Mouse (Mus musculus): Measurements from ENCODE around the gene Olfr441. TPM values are rescaled to one million over a fixed set of nuclear protein-coding genes. Genes with fewer than 3 reads are reported as not detected.
"Not testable (repeated sequence)": the region's sequence is repeated elsewhere in the genome, so short reads cannot be mapped to it uniquely, and the experiment has no call there.

Olfr441 gene
- not detected in 2 replicates for polyA plus RNA-seq (2015; fragmentation: Nextera tagmentation; extraction: Ambion mirVana)

GRCm38 (mm10) chr6:43106069-43106468 lies at the start of gene Olfr441:
Gene Olfr441 (plus strand): TSS chr6:43106369.
- 81% methylated on average over 1 of the region's 1 CpGs for WGBS
- not testable (repeated sequence) for H3K27ac ChIP-seq (ENCODE audit: low read length); H3K4me1 ChIP-seq (ENCODE audit: control insufficient read depth, insufficient read depth, low read length); H3K4me3 ChIP-seq (replicated peaks; ENCODE audit: low read length); H3K4me2 ChIP-seq (ENCODE audit: low read depth, low read length); H3K9ac ChIP-seq (ENCODE audit: low read length); H3K36me3 ChIP-seq (ENCODE audit: control insufficient read depth, insufficient read depth, low read length); ATAC-seq (ENCODE audit: insufficient read depth, low FRiP score); H3K27me3 ChIP-seq (ENCODE audit: control insufficient read depth, insufficient read depth, low read length); H3K9me3 ChIP-seq (replicated peaks; ENCODE audit: control insufficient read depth, low read length)

DNA sequence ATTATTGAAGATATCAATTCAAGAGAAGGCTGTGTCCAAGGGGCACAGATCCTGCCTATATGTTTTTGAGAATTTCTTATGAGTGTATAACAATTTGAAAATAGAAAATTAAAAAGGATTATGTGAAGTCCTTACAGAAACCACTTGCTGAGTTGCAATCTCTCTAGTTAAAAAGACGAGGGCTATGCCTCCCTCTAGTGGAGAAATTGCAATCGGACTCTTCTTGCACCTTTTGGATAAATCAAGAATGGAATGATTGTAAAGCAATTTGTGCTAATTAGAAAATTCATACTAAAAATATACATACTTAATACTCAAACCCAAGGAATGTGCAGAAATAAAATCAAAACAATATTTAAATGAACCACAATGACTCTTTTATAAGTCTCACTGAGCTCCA lies 27.4 kb upstream of the Olfr441 start:
- Histone ChIP-seq H3K27ac (ENCODE audit: low read length) (no peak overlapping the region), H3K36me3 (ENCODE audit: control insufficient read depth, insufficient read depth, low read length) (no peaks in the 10 kb centered on the region), H3K27me3 (ENCODE audit: control insufficient read depth, insufficient read depth, low read length) (no peaks in the 10 kb centered on the region), H3K9me3 (replicated peaks; ENCODE audit: control insufficient read depth, low read length) (no peaks in the 10 kb centered on the region), H3K4me3 (replicated peaks; ENCODE audit: low read length) (no peak overlapping the region), H3K4me1 (ENCODE audit: control insufficient read depth, insufficient read depth, low read length) (no peaks in the 10 kb centered on the region), H3K9ac (ENCODE audit: low read length) (no peak overlapping the region), H3K4me2 (ENCODE audit: low read depth, low read length) (no peak overlapping the region)
- WGBS = 17% methylated on average over 2 of the region's 2 CpGs
- no peak for ATAC-seq (ENCODE audit: insufficient read depth, low FRiP score)

GRCm38 (mm10) chr6:43081405-43081804 lies 24.8 kb upstream of the Olfr441 start:
- not testable (repeated sequence) for ATAC-seq (ENCODE audit: insufficient read depth, low FRiP score); H3K4me1 ChIP-seq (ENCODE audit: control insufficient read depth, insufficient read depth, low read length); H3K4me2 ChIP-seq (ENCODE audit: low read depth, low read length); H3K9ac ChIP-seq (ENCODE audit: low read length); H3K36me3 ChIP-seq (ENCODE audit: control insufficient read depth, insufficient read depth, low read length); H3K9me3 ChIP-seq (replicated peaks; ENCODE audit: control insufficient read depth, low read length); H3K27ac ChIP-seq (ENCODE audit: low read length); H3K27me3 ChIP-seq (ENCODE audit: control insufficient read depth, insufficient read depth, low read length); H3K4me3 ChIP-seq (replicated peaks; ENCODE audit: low read length)

DNA sequence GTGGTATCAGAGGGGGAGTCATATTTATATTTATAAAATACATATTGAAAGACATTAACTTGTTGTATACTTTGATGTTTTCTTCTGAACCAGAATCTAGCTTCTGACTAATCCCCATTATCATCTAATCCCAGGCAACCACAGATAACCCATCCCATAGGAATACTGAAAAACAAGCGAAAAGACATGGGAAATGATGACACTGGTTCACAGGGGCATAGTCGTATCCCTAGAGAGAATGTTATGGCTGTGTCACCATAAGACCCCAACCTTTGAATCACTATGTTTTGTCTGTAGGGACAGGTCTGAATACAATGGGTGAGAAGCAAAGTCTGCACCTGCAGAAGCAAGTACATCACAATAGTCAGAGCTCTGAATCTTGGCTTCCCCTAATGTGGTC lies 40.1 kb downstream of the Olfr441 start, which contains the start of gene Olfr237-ps1:
Olfr237-ps1 (plus strand) TSS at position 301 of the 400 bp plus-strand sequence.
- H3K9me3 ChIP-seq (replicated peaks; ENCODE audit: control insufficient read depth, low read length); H3K9ac ChIP-seq (ENCODE audit: low read length); H3K4me3 ChIP-seq (replicated peaks; ENCODE audit: low read length); H3K36me3 ChIP-seq (ENCODE audit: control insufficient read depth, insufficient read depth, low read length); H3K27me3 ChIP-seq (ENCODE audit: control insufficient read depth, insufficient read depth, low read length); H3K4me2 ChIP-seq (ENCODE audit: low read depth, low read length); H3K4me1 ChIP-seq (ENCODE audit: control insufficient read depth, insufficient read depth, low read length); H3K27ac ChIP-seq (ENCODE audit: low read length); ATAC-seq (ENCODE audit: insufficient read depth, low FRiP score): not testable (repeated sequence)
- 89% methylated on average over 2 of the region's 2 CpGs for WGBS

- no peak overlapping the region for H3K4me3 ChIP-seq (replicated peaks; ENCODE audit: low read length)
- H3K36me3 ChIP-seq (ENCODE audit: control insufficient read depth, insufficient read depth, low read length) = no peaks in the 10 kb centered on the region
- H3K4me1 ChIP-seq (ENCODE audit: control insufficient read depth, insufficient read depth, low read length) = no peaks in the 10 kb centered on the region
- no peaks in the 10 kb centered on the region for H3K9me3 ChIP-seq (replicated peaks; ENCODE audit: control insufficient read depth, low read length)
- no peak for ATAC-seq (ENCODE audit: insufficient read depth, low FRiP score)
- no peak overlapping the region for H3K27ac ChIP-seq (ENCODE audit: low read length)
- H3K4me2 ChIP-seq (ENCODE audit: low read depth, low read length) = no peak overlapping the region
- no peak overlapping the region for H3K9ac ChIP-seq (ENCODE audit: low read length)
- WGBS = 58% methylated on average over 1 of the region's 1 CpGs
- H3K27me3 ChIP-seq (ENCODE audit: control insufficient read depth, insufficient read depth, low read length) = no peaks in the 10 kb centered on the region
Measured at GRCm38 (mm10) chr6:43159502-43159901, 53.3 kb downstream of the Olfr441 start.

- Histone ChIP-seq H3K9ac (ENCODE audit: low read length) (no peak within 1 kb of the TSS), H3K27ac (ENCODE audit: low read length) (no peak within 1 kb of the TSS), H3K4me1 (ENCODE audit: control insufficient read depth, insufficient read depth, low read length) (no peaks in the 10 kb centered on the region), H3K4me3 (replicated peaks; ENCODE audit: low read length) (no peak within 1 kb of the TSS), H3K9me3 (replicated peaks; ENCODE audit: control insufficient read depth, low read length) (no peaks in the 10 kb centered on the region), H3K4me2 (ENCODE audit: low read depth, low read length) (no peak within 1 kb of the TSS), H3K27me3 (ENCODE audit: control insufficient read depth, insufficient read depth, low read length) (no peaks in the 10 kb centered on the region), H3K36me3 (ENCODE audit: control insufficient read depth, insufficient read depth, low read length) (no peaks in the 10 kb centered on the region)
- no peak for ATAC-seq (ENCODE audit: insufficient read depth, low FRiP score)
- 64% methylated on average over 3 of the region's 3 CpGs for WGBS
Measured at GRCm38 (mm10) chr6:43162982-43163381, 56.8 kb downstream of the Olfr441 start, which contains the start of gene Olfr437. Gene Olfr437 (plus strand): TSS chr6:43163282.

DNA sequence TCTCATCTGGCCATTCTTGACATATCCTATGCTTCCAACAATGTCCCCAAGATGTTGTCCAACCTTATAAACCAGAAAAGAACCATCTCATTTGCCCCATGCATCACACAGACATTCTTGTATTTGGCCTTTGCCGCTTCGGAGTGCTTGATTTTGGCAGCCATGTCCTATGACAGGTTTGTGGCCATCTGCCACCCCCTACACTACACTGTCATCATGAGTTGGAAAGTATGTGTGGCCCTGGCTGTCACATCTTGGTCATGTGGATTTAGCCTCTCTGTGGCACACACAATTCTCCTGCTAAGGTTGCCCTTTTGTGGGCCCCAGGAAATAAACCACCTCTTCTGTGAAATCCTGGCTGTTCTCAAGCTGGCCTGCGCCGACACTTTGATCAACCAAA lies 61.1 kb downstream of the Olfr441 start:
- no peaks in the 10 kb centered on the region for H3K36me3 ChIP-seq (ENCODE audit: control insufficient read depth, insufficient read depth, low read length)
- H3K27ac ChIP-seq (ENCODE audit: low read length) = no peak overlapping the region
- no peak overlapping the region for H3K9ac ChIP-seq (ENCODE audit: low read length)
- no peaks in the 10 kb centered on the region for H3K4me1 ChIP-seq (ENCODE audit: control insufficient read depth, insufficient read depth, low read length)
- no peak for ATAC-seq (ENCODE audit: insufficient read depth, low FRiP score)
- no peaks in the 10 kb centered on the region for H3K27me3 ChIP-seq (ENCODE audit: control insufficient read depth, insufficient read depth, low read length)
- no peaks in the 10 kb centered on the region for H3K9me3 ChIP-seq (replicated peaks; ENCODE audit: control insufficient read depth, low read length)
- H3K4me3 ChIP-seq (replicated peaks; ENCODE audit: low read length) = no peak overlapping the region
- H3K4me2 ChIP-seq (ENCODE audit: low read depth, low read length) = no peak overlapping the region
- WGBS = 97% methylated on average over 4 of the region's 4 CpGs

Other genes starting within 250 kb of the Olfr441 start
- not detected in 2 replicates for gene Olfr448, start 215.9 kb upstream of the Olfr441 start, polyA plus RNA-seq (2015; fragmentation: Nextera tagmentation; extraction: Ambion mirVana)
- gene Olfr447, start 197.5 kb upstream of the Olfr441 start, polyA plus RNA-seq (2015; fragmentation: Nextera tagmentation; extraction: Ambion mirVana) = not detected in 2 replicates
- not detected in 2 replicates for gene Olfr446, start 185.0 kb upstream of the Olfr441 start, polyA plus RNA-seq (2015; fragmentation: Nextera tagmentation; extraction: Ambion mirVana)
- not detected in 2 replicates for gene Olfr444, start 157.3 kb upstream of the Olfr441 start, polyA plus RNA-seq (2015; fragmentation: Nextera tagmentation; extraction: Ambion mirVana)
- not detected in 2 replicates for gene Olfr237-ps1, start 40.2 kb downstream of the Olfr441 start, polyA plus RNA-seq (2015; fragmentation: Nextera tagmentation; extraction: Ambion mirVana)
- gene Olfr437, start 56.9 kb downstream of the Olfr441 start, polyA plus RNA-seq (2015; fragmentation: Nextera tagmentation; extraction: Ambion mirVana) = not detected in 2 replicates
- gene Olfr13, start 65.8 kb downstream of the Olfr441 start, polyA plus RNA-seq (2015; fragmentation: Nextera tagmentation; extraction: Ambion mirVana) = not detected in 2 replicates
- not detected in 2 replicates for gene Olfr435, start 90.8 kb downstream of the Olfr441 start, polyA plus RNA-seq (2015; fragmentation: Nextera tagmentation; extraction: Ambion mirVana)
- not detected in 2 replicates for gene Olfr434, start 106.7 kb downstream of the Olfr441 start, polyA plus RNA-seq (2015; fragmentation: Nextera tagmentation; extraction: Ambion mirVana)
- gene Olfr47, start 125.2 kb downstream of the Olfr441 start, polyA plus RNA-seq (2015; fragmentation: Nextera tagmentation; extraction: Ambion mirVana) = not detected in 2 replicates
- gene Arhgef5, start 159.2 kb downstream of the Olfr441 start, polyA plus RNA-seq (2015; fragmentation: Nextera tagmentation; extraction: Ambion mirVana) = 21.0 and 23.5 TPM in 2 replicates
- gene Nobox, start 203.2 kb downstream of the Olfr441 start, polyA plus RNA-seq (2015; fragmentation: Nextera tagmentation; extraction: Ambion mirVana) = not detected in 2 replicates

All from stomach, embryonic 16.5 days (tissue).